Mouse (Mus musculus) heart, postnatal 4 days (tissue): ENCODE measurements around the gene Cntnap5b. TPM values are rescaled to one million over a fixed set of nuclear protein-coding genes. Genes with fewer than 3 reads are reported as not detected.
A peak's percentile ranks its signal among the peaks of the same experiment; 100 is the strongest.
"Not testable (repeated sequence)": the region's sequence is repeated elsewhere in the genome, so short reads cannot be mapped to it uniquely, and the experiment has no call there.

Experiments used
- DNase-seq: peaks from one replicate; pipeline ENCODE4 v3.0.0; 2021
- total RNA-seq, 2 experiments: library from RNA; stranded (reverse); gene quantifications; 2 replicates each; pipeline ENCODE4 v1.2.3; 2021

Cntnap5b gene
- under 1 TPM; 0.31 to 0.32 TPM for total RNA-seq

GRCm38 (mm10) chr1:99772614-99773013 lies at the start of gene Cntnap5b:
TSS of gene Cntnap5b (plus strand) at chr1:99772765.
- DNase-seq: no peak

- DNase-seq: no peak
These were observed 12.6 kb upstream of the Cntnap5b start for GRCm38 (mm10) chr1:99759996-99760395.

GRCm38 (mm10) chr1:99772183-99772582 lies 382 bp upstream of the Cntnap5b start:
- peak; percentile 70 for DNase-seq

DNA sequence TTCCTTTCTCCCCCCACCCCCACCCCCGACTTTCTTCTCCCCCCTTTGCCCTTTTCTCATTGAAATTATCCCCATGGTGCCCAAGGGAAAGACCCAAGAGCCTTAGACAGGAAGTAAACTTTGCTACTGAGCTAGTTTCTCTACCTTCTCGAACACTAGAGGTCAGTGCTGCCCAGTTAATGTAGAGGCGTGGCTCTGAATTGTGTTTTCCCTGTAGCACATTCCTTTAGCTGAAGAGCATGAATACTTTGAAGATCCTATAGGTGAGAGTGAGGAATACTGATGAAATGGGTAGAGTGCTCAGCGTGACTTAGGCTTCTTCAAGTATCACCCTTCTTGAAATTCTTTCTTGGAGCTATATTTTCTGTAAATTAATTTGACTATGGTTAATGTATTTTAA lies 1.6 kb downstream of the Cntnap5b start:
- DNase-seq: peak; percentile 17

DNA sequence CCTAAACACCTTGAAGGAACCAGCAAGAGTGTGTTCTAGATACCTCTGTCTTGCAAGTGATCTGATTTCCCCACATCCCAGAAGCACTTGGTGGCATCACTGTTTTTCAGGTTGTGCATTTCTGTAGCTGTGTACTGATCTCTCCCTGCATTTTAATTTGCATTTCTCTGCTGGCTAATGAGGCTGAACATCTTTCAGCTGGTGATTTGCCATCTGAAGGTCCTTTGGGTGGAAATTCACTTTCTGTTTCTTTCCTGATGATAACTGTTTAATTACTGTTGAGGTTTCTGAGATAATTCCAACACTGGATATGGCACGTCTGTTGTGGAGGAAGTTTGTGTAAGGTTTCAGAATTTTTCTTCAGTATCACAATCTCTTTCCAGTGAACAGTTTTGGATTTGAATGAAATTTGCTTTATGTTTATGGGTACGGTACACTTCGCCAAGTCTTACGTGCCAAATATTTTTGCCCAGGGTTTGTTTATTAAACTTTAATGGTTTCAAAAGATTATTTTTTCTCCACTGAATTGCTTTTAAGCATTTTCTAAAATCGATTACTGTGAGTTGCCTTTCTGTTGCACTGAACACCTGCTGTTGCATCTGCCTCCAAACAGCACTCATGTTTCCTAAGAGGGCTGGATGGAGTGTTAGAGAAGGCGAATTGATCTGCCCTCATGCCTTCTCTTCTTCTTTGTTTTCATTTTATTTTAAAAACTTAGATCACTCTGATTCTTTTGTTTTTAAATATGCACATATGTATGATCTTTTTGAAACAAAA lies 41.0 kb downstream of the Cntnap5b start:
- DNase-seq: no peak

DNA sequence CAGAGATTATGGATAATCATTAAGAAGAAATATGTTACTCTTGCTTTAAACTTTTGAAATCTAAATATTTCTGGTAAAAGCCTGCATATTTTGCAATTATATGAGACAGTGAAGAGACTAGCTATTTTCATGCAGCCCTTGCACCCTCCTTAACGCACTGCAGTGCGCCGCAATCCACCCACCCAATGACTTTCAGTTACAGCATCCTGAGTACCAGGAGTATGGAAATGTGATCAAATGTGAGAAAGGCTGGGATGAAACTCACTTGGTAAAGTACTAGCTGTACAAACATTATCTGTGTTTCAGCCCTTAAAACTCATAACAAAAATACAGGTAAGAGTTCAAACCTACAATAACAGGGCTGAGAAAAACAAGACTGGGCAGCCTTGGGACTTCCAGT lies 99.8 kb downstream of the Cntnap5b start:
- DNase-seq: no peak

DNA sequence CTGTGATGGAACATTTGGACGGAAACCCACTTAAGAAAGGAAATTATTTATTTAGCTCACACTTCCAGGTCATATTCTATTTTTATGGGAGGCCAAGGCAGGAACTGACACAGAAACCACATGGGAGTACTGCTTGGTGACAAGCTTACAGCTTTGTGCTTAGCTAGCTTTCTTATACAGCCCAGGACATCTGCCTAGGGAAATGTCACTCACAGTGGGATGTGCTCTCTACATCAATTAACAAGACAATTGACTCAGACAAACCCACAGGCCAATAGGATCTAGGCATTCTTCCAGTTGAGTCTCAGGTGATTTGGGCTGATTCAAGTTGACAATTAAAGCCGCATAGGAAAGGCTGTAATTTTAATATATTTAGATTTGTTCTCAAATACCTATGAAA lies 135.2 kb downstream of the Cntnap5b start:
- no peak for DNase-seq

GRCm38 (mm10) chr1:99943515-99943914 lies 170.9 kb downstream of the Cntnap5b start:
- DNase-seq: no peak

GRCm38 (mm10) chr1:99959428-99959987 lies 186.9 kb downstream of the Cntnap5b start:
- no peak for DNase-seq

GRCm38 (mm10) chr1:99967300-99968089 lies 194.9 kb downstream of the Cntnap5b start:
- DNase-seq: no peak

GRCm38 (mm10) chr1:99970184-99971086 lies 197.9 kb downstream of the Cntnap5b start:
- no peak for DNase-seq

DNA sequence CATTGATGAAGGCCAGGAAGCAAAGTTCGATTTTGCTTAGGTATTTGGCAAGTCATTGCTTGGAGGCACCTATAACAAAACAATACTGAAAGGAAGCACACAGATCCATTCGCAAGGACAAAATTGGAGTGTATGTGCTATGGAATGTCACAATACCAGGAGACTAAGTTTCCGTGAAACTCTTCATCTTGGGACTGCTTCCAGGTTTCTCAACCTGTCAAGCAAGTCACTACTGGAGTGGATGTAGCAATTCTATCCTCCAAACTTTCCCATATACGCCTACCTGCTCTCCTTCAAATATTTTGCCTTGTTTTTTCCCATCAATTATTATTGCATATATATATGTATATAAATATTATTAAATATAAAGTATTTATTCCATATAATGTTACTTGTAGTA lies 228.7 kb downstream of the Cntnap5b start:
- DNase-seq: not testable (repeated sequence)

- no peak for DNase-seq
These were observed 233.6 kb downstream of the Cntnap5b start for GRCm38 (mm10) chr1:100006021-100006745.

- no peak for DNase-seq
These were observed 269.2 kb downstream of the Cntnap5b start for GRCm38 (mm10) chr1:100041808-100042207.

DNA sequence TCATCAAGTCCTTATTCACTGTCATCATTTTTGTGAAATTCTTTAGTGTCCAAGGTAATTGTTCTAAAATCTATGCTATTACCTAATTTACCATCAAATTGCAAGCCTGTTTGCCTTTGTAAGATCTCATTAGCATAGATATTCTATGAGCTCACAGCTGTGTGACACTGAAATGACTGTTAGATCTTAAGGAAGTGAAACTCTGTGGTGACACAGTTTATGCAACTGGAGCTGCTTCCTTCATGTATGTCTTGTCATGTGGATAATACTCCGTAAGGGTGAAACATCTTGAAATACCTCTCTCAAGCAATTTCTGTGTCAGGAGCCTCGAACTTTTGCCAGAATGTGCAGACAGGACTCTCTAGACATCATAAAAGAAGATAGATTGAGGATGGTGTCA lies 307.2 kb downstream of the Cntnap5b start:
- DNase-seq: no peak

DNA sequence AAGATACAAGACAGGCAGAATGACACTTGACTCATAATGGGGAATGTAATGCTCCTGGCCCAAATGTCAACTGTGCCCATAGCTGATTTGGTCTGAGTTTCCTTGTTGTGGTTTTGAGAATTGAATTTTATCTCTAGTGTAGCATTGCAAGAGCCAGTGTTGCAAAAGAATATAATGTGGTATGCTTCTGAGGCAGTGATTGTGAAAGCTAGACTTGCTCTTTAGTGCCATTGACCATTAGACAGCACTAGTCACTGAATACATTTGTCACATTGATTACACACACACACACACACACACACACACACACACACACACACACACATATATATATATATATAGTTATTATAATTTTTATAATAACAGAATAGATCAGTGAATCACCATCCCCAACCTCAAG lies 328.0 kb downstream of the Cntnap5b start:
- DNase-seq: no peak

- DNase-seq: no peak
These were observed 328.5 kb downstream of the Cntnap5b start for GRCm38 (mm10) chr1:100101017-100101416.

GRCm38 (mm10) chr1:100104343-100104742 lies 331.8 kb downstream of the Cntnap5b start:
- DNase-seq: no peak

- no peak for DNase-seq
These were observed 349.9 kb downstream of the Cntnap5b start for GRCm38 (mm10) chr1:100122410-100122935.

DNA sequence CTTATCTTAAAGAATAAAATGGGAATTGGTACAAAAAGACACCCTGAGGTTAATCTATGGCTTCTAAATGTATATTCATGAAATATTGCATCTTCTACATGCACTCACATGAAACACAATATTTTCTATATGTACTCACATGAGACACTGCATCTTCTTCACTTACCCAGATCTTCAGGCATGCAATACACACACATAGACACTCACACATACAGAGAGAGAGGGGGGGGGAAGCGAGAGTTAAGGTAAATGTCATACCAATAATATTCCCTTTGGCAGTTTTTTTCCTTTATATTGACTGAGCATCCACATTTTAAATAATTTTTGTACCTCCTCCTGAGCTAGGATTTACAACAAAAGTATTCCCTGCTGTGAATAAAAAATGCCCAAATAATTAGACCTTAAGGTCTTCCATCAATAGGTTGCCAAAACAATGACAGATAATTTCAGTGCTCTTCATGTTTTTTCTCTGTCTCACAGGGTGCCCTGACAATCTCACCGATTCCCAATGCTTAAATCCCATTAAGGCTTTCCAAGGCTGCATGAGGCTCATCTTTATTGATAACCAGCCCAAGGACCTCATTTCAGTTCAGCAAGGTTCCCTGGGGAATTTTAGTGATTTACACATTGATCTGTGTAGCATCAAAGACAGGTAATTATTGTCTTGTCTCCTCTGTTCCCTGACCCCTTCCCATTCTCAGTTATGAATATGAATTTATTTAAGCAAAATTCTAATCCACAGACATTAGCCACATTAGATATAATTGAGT lies 391.2 kb downstream of the Cntnap5b start:
- DNase-seq: no peak

- DNase-seq: no peak
These were observed 399.0 kb downstream of the Cntnap5b start for GRCm38 (mm10) chr1:100171566-100171965.
